11 mouse cellular contexts compared by ENCODE assay signal in genomic region chr2:144245464-144245863, GRCm38 (mm10). TPM values are rescaled to one million over a fixed set of nuclear protein-coding genes. Genes with fewer than 3 reads are reported as not detected.
DNase-seq lines count a peak whose midpoint lies in the region; ATAC-seq lines count a peak whose summit lies in the region.
"Had no signal": no experiment of that assay in that cellular context is flagged by ENCODE, and none has a peak within 500 bp of the region (broad histone marks: within the 10 kb centered on the region; RNA-seq: fewer than 3 reads in every experiment).

No protein-coding gene starts in this region.

- DNase-seq in heart, postnatal 4 days: no peak
- DNase-seq in B cell, adult 2 months: peak; percentile 62
- DNase-seq in embryonic facial prominence, embryonic 14.5 days (ENCODE audit: low spot score): peak; percentile 82
- DNase-seq in lung, postnatal 25 days (ENCODE audit: low spot score): peak; percentile 87
- DNase-seq in right cerebral cortex, postnatal 25 days: no peak
- no peak for DNase-seq in cerebellum, adult 18-20 months
- no peak for DNase-seq in ovary, postnatal 14 days (ENCODE audit: low spot score)
- DNase-seq: kidney, adult 18-20 months had no signal

- H3K4me1 ChIP-seq in heart, embryonic 12.5 days (replicated peaks): peaks cover 36% of the 10 kb centered on the region
- peaks cover 18% of the 10 kb centered on the region for H3K4me1 ChIP-seq in embryonic facial prominence, embryonic 14.5 days (ENCODE audit: control insufficient read depth, insufficient read depth, low read length)

- 73% methylated on average over 7 of the region's 7 CpGs for WGBS in heart, embryonic 12.5 days
- WGBS in embryonic facial prominence, embryonic 14.5 days: 46% methylated on average over 7 of the region's 7 CpGs

- H3K27ac ChIP-seq in heart, embryonic 12.5 days (ENCODE audit: poor library complexity, severe bottlenecking): 0 out of 2 replicates have a peak overlapping the region, but pooled peaks have one; percentile 28
- H3K27ac ChIP-seq in embryonic facial prominence, embryonic 14.5 days (replicated peaks; ENCODE audit: low read depth, low read length): peak overlapping the region; percentile 49

- no peak overlapping the region for H3K4me3 ChIP-seq in heart, embryonic 12.5 days
- H3K4me3 ChIP-seq in embryonic facial prominence, embryonic 14.5 days (ENCODE audit: low read depth, low read length): no peak overlapping the region

- H3K27me3 ChIP-seq in heart, embryonic 12.5 days (replicated peaks): no peaks in the 10 kb centered on the region
- H3K27me3 ChIP-seq in embryonic facial prominence, embryonic 14.5 days (replicated peaks; ENCODE audit: control insufficient read depth, insufficient read depth, low read length): no peaks in the 10 kb centered on the region

- H3K36me3 ChIP-seq in heart, embryonic 12.5 days: peaks cover 19% of the 10 kb centered on the region
- H3K36me3 ChIP-seq in embryonic facial prominence, embryonic 14.5 days (ENCODE audit: control insufficient read depth, insufficient read depth, low read length): peaks cover 23% of the 10 kb centered on the region

- ATAC-seq in heart, embryonic 12.5 days (ENCODE audit: insufficient number of reproducible peaks, low FRiP score): no peak
- ATAC-seq in embryonic facial prominence, embryonic 14.5 days (ENCODE audit: low read depth): peak; percentile 53
- ATAC-seq: forebrain, embryonic 16.5 days; midbrain, embryonic 16.5 days had no signal

- no peak overlapping the region for H3K4me2 ChIP-seq in heart, embryonic 12.5 days
- no peak overlapping the region for H3K4me2 ChIP-seq in embryonic facial prominence, embryonic 14.5 days (ENCODE audit: low read depth, low read length)

- H3K9ac ChIP-seq in heart, embryonic 12.5 days: no peak overlapping the region
- no peak overlapping the region for H3K9ac ChIP-seq in embryonic facial prominence, embryonic 14.5 days (ENCODE audit: low read depth, low read length)

- no peaks in the 10 kb centered on the region; the same call in 1 of the 2 replicates for H3K9me3 ChIP-seq in heart, embryonic 12.5 days (replicated peaks)
- no peaks in the 10 kb centered on the region for H3K9me3 ChIP-seq in embryonic facial prominence, embryonic 14.5 days (ENCODE audit: control insufficient read depth, low read length)

RNA-seq across cellular contexts. Expression of gene Mgme1, which starts 25.0 kb away (rescaled TPM):
- 21.7 and 22.4 TPM in 2 replicates for polyA plus RNA-seq in heart, embryonic 12.5 days (2016; fragmentation: Nextera tagmentation; extraction: Ambion mirVana)
- 10 to 100 TPM; 10.2 to 11.8 TPM for total RNA-seq in heart, postnatal 4 days (2021)
- 15.5 and 16.7 TPM in 2 replicates for polyA plus RNA-seq in embryonic facial prominence, embryonic 14.5 days (2014; fragmentation: Nextera tagmentation; extraction: Ambion mirVana)

RNA-seq across cellular contexts. Expression of gene Snx5, which starts 25.2 kb away (rescaled TPM):
- 110 TPM in 2 replicates for polyA plus RNA-seq in heart, embryonic 12.5 days (2016; fragmentation: Nextera tagmentation; extraction: Ambion mirVana)
- total RNA-seq in heart, postnatal 4 days (2021): 10 to 100 TPM; 65.8 to 68.2 TPM
- 111 and 120 TPM in 2 replicates for polyA plus RNA-seq in embryonic facial prominence, embryonic 14.5 days (2014; fragmentation: Nextera tagmentation; extraction: Ambion mirVana)

Comparison
In these comparisons a context has a peak if more than half of its experiments do, and no peak if none do; other contexts are left out.
1. DNase-seq: peak in B cell, adult 2 months (2 of 2), embryonic facial prominence, embryonic 14.5 days (single experiment) and lung, postnatal 25 days (single experiment); none in heart, postnatal 4 days (single experiment), right cerebral cortex, postnatal 25 days (single experiment), cerebellum, adult 18-20 months (0 of 2) and ovary, postnatal 14 days (single experiment).